Mouse (Mus musculus): Measurements from ENCODE around the gene Cgref1. TPM values are rescaled to one million over a fixed set of nuclear protein-coding genes. Genes with fewer than 3 reads are reported as not detected.

Gene Cgref1
- total RNA-seq (2021), result under 1 TPM; 0.60 to 0.64 TPM

- peak; percentile 64 to 70 for DNase-seq
- intact Hi-C loops (cut with DNase I), result no loop called here
Measured at GRCm38 (mm10) chr5:30944956-30945781, at the start of gene Cgref1. Cgref1 (minus strand) TSS chr5:30945591.

DNA sequence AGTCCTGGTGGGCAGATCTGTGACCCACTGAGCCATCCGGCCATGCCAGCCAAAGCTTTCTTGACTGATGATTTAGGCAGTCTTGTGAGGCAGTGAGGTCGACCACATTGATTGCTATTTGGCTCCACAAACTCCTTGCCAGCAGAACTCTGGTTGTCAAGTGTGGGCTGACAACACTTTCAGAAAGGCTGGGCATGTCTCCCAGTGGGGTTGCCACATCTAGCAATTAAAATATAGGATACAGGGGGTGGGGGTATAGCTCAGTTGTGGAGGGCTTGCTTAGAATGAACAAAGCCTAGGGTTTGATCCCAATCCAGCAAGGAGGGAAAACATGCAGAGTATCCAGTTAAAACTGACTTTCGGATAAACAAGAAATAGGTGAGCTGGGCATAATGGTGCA lies 48.7 kb upstream of the Cgref1 start:
- DNase-seq, result no peak
- intact Hi-C loops (cut with DNase I), result no loop called here

GRCm38 (mm10) chr5:30992980-30993676 lies 47.7 kb upstream of the Cgref1 start:
- no peak for DNase-seq
- intact Hi-C loops (cut with DNase I), result no loop called here

GRCm38 (mm10) chr5:30982357-30982756 lies 37.0 kb upstream of the Cgref1 start:
- peak in 1 of 2 experiments; percentile 42 for DNase-seq

DNA sequence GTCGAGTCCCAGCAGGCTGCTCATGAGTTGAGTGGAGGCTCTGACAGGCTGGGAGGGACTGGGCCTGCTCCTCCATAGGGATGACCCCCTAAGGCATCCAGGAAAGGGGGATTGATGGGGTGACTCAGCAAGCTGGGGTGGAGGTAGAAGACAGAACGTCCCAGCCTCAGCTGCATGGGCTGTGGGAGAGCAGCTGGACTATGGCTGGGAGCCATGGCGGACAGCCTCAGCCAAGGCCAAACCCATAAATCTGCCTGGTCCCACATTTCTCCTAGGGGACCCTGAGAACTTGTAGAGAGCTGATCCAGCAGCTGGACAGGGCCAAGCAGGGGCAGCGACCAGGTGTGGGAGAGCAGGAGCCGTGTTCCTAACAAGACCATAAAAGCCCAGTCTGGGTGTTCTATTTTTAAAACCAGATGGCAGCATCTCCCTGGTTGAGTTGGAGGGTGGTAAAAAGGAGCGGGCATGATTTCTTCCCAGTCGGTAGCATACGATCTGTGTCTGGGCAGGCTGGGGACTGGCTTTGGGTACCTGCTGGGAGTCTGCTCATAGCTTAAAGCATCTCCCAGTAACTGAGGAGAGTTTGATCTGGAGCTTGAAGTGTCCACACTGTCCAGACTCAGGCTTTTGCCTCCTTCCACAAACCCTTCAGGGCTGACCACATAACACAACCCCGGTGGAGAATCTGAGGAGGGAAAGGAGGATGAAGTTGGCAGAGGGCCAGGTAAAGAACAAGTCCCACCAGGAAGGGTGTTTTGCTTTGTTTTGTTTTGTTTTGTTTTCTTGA lies 29.7 kb upstream of the Cgref1 start:
- peak; percentile 67 for DNase-seq
- intact Hi-C loops (cut with DNase I), result no loop called here

More at GRCm38 (mm10) chr5:30982357-30982756, 37.0 kb upstream of the Cgref1 start:
- intact Hi-C loops (cut with DNase I), result loop anchor here (2.0 kb wide), 1 partner anchor 22 kb away; no protein-coding TSS in a partner anchor

GRCm38 (mm10) chr5:30969440-30969839 lies 24.0 kb upstream of the Cgref1 start:
- DNase-seq, result no peak
- intact Hi-C loops (cut with DNase I), result no loop called here

DNA sequence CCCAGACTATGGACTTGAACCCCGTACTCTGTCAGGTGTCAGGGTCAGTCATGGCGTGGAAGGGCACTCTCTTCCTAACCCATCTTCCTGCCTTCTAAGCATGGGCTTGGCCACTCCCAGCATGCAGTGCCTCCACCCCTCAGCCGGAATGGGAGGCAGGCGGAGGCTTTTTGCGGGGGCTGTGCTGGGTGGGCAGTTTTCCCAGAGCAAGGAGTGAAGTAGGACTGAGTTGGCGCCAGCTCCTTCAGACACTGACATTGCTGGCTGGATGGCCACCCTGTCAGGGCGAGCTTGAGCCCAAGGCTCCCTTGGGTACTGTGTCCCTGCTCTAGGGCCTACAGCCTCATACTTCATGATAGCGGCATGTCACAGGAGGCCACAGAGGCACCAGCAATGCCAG lies 23.0 kb upstream of the Cgref1 start, which contains the start of gene Tcf23:
Gene Tcf23, plus strand, starts transcription at position 247 of the 400 bp plus-strand sequence.
- intact Hi-C loops (cut with DNase I), result no loop called here
- peak; percentile 74 to 75 for DNase-seq

DNA sequence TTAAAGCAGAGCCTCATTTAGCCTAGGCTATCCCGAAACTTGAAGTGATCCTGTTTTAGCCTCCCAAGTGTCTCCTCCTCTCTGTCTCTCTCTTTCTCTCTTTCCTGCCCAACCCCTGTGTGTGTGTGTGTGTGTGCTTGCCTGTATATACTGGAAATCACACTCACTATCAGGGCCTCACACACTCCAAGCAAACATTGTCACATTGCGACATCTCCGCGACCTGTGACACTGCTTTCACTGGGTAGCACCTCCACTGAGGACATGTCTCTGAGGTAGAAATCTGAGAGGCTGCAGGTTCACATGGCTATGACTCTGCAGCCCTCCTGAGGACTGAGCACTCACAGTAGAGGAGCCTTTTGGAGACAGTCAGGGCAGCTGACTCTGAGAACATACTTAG lies 20.8 kb upstream of the Cgref1 start:
- no peak for DNase-seq
- intact Hi-C loops (cut with DNase I), result no loop called here

- DNase-seq, result no peak
- intact Hi-C loops (cut with DNase I), result no loop called here
Measured at GRCm38 (mm10) chr5:30963916-30964315, 18.5 kb upstream of the Cgref1 start.

DNA sequence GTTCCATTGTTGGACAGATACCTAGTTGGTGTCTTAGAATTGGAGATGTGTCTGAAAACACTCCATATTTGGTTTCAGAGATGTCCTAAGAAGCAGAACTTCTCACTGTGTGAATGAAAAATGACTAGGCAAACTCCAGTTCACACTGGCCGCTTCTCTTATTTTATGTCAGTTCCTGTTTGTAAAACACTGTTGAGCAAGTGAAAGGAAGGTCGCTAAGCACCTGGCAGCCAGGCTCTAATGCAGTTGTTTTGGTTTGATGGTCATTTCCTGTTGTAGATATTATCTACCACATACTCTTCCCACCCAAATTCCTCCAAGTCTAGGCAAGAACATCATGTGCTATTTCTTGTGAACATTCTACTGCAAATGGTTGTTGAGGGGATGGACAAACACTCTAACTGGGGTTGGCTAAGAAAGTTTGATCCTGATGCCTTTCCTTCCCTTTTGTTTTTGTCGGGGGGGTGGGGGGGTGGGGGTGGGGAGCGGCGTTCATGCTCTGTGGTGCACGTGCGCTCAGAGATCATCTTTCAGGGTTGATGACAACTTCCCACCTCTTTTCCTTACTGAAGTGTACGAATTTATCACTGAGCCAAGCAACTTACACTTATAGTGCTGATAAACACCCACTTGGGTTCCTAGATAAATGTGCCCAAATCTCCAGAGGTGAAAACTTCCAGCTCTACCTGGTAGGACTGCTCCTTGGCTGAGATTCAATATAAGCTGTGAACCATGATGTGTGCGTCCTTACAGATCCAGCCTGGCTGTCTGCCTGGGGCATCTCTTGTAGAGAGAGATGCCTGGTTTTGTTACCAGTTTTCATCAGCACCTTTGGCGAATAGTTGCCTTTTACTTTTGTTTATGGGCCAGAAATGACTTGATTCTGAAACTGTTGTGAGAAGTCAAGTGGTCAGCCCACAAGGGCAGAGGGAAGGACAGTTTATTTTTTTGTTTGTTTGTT lies 16.4 kb upstream of the Cgref1 start:
- intact Hi-C loops (cut with DNase I), result no loop called here
- DNase-seq, result no peak

GRCm38 (mm10) chr5:30960814-30961213 lies 15.4 kb upstream of the Cgref1 start:
- no peak for DNase-seq
- intact Hi-C loops (cut with DNase I), result no loop called here

DNA sequence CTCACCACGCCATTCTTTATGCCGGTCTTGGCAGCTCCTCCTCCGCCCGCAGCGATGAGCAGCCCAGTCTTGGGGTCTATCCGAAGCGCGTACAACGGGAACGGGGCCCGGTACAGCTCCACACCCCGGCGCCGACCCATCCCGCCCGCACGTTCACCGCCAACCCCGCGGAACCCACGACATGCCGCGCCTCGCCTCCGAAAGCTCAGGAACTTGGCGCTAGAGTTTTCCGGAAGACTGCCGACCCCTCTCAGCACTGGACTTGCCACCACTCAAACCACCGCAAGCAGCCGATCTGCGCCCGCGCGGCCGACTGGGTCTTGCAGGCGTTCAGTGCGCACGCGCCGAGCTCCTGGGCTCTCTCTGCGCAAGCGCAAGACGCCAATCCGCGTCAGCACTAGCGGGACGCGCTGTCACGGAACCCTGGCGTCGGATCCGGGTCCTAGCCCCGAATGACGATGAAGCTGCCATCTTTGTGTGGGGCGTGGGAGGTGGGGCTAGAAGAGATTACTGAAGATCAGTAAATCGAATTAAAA lies 14.6 kb upstream of the Cgref1 start, which contains the start of gene Preb:
Gene Preb, minus strand, starts transcription at position 396 of the 536 bp plus-strand sequence.
- intact Hi-C loops (cut with DNase I), result no loop called here
- peak; percentile 99 for DNase-seq

DNA sequence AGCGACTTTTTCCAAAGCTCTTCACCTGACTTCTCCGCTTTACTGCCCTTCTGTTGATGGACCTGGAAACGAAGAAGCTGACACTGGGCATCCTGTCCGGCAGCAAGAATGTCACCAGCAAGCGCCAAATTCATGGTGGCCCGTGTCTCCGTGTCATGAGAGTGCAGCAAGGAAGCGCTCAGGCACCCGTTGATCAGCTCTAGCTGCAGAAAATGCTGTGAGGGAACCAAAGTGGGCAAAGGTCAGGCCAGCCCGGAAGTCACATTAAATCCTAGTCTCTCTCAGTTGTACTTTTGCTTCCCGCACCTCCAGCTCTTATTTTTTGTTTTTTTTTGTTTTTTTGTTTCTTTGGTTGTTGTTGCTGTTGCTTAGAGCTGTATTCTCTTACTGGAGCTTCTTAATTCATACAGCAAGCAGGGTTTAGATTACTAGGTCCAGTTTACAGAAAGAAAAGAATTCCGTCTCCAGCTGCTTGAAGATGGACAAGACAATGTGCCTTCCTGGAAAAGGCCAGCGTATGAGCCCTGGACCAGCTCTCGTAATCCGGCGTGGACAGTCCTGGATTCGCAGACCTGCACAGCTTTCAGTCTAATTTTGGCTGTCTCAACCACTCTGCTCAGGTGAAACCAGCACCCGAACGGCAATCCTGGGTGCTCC lies 13.9 kb upstream of the Cgref1 start:
- no peak for DNase-seq
- intact Hi-C loops (cut with DNase I), result no loop called here

GRCm38 (mm10) chr5:30957891-30958290 lies 12.5 kb upstream of the Cgref1 start:
- intact Hi-C loops (cut with DNase I), result no loop called here
- DNase-seq, result no peak

DNA sequence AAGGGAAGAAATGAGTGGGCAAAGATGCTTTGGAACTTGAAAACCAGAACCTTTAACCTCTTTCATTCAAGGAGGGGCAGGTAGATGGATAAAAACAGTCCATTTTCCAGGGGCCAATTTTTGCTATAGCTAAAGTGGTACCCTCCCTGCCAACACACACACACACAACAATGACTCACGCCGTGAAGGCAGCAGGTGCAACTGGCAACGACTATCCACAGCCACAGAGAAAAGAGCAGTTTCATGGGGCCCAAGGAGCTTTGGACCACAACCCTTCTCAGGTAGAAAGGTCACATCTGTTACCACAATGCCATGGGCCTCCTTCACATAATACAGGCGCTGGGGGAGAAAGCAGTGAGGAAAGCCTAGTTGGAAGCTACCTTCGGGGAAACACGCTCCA lies 10.4 kb upstream of the Cgref1 start:
- intact Hi-C loops (cut with DNase I), result no loop called here
- DNase-seq, result no peak

- DNase-seq, result no peak
- intact Hi-C loops (cut with DNase I), result no loop called here
Measured at GRCm38 (mm10) chr5:30954556-30954955, 9.2 kb upstream of the Cgref1 start.

DNA sequence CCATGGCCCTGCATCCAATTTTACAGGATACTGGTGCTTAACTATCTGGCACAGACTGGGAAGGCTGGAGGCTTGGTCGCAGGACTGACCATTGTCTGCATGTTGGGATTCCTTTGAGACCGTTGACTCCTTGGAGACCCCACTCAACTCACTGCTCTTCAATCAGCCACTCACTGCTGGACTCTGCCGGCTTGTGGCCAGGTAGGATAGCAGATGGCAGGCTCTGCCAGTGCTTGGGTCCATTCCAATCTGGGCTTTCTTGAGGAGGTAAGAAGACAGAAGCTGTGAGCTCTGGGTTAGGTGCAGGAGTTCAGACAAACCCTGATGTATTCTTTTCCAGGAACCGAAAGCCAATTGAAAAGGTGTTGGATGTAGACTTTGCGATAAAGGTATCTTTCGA lies 8.7 kb upstream of the Cgref1 start:
- no peak for DNase-seq
- intact Hi-C loops (cut with DNase I), result no loop called here

DNA sequence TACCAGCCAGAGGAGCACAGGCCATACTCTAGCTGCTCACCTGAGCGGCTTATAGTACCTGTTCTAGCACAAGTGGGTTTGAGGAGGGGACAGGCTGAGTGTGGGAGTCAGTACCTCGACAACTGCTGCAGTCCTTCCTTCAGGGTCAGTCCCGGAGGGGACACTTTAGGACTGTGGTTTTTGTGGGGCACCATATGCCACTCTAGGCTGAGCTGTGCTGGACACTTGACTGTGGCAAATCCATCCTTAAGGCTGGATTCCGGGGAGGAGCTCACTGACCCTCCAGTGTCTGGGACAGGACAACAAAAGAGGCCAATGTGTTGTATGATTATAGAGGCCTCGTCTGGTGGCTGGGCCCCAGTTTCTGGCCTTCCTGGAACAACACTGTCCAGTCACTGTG lies 7.2 kb upstream of the Cgref1 start:
- intact Hi-C loops (cut with DNase I), result no loop called here
- no peak for DNase-seq

GRCm38 (mm10) chr5:30951706-30952105 lies 6.3 kb upstream of the Cgref1 start:
- no peak for DNase-seq
- intact Hi-C loops (cut with DNase I), result no loop called here
